ENCODE assay signal across 17 mouse cellular contexts in the genomic region with DNA sequence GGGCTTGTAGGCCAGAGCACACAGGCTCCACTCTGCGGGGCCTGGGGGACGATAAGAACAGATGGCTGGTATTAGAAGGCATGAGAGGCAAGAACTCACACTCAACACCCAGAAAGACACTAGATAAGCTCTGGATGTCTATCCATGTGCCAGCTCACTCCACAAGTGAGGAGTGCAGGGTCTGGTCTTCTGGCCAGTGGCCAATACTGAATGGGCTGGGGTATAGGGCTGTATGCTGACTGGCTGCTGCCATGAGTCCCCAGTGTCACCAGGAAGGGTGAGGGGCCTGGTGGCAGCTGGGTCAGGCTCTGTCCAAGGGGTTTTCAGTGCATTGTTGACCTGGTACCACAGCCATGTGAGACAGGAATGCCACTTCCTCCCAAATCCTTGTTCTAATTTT.
"Had no signal": no experiment of that assay in that cellular context is flagged by ENCODE, and none has a peak within 500 bp of the region (broad histone marks: within the 10 kb centered on the region; RNA-seq: fewer than 3 reads in every experiment).

No protein-coding gene starts in this region.

- H3K4me3 ChIP-seq: lung, embryonic 15.5 days; megakaryocyte, embryonic 14.5 days; midbrain, embryonic 13.5 days; midbrain, embryonic 15.5 days; neural tube, embryonic 12.5 days; stomach, embryonic 15.5 days had no signal

- H3K27ac ChIP-seq: lung, embryonic 15.5 days; macrophage; midbrain, embryonic 13.5 days; midbrain, embryonic 15.5 days; neural tube, embryonic 12.5 days; stomach, embryonic 15.5 days; stomach, postnatal 0 days had no signal

- H3K36me3 ChIP-seq: lung, embryonic 15.5 days; midbrain, embryonic 13.5 days; midbrain, embryonic 15.5 days; neural tube, embryonic 12.5 days; stomach, embryonic 15.5 days had no signal

- DNase-seq: lung, adult 2 months; lung, postnatal 14 days; lung, postnatal 36 days; right cerebral cortex, postnatal 14 days; thymus, adult 2 months; thymus, postnatal 25 days; thymus, postnatal 4 days had no signal

- H3K4me2 ChIP-seq: lung, embryonic 15.5 days; midbrain, embryonic 11.5 days; midbrain, embryonic 13.5 days; midbrain, embryonic 15.5 days; neural tube, embryonic 12.5 days; stomach, embryonic 15.5 days had no signal

- H3K9ac ChIP-seq: lung, embryonic 15.5 days; midbrain, embryonic 13.5 days; midbrain, embryonic 15.5 days; neural tube, embryonic 12.5 days; stomach, embryonic 15.5 days had no signal

- H3K27me3 ChIP-seq: lung, embryonic 15.5 days; midbrain, embryonic 13.5 days; midbrain, embryonic 15.5 days; neural tube, embryonic 12.5 days; stomach, embryonic 15.5 days had no signal

- H3K4me1 ChIP-seq: lung, embryonic 15.5 days; megakaryocyte, embryonic 14.5 days; midbrain, embryonic 13.5 days; midbrain, embryonic 15.5 days; neural tube, embryonic 12.5 days; stomach, embryonic 15.5 days had no signal

- H3K9me3 ChIP-seq: lung, embryonic 15.5 days; megakaryocyte, embryonic 14.5 days; midbrain, embryonic 13.5 days; midbrain, embryonic 15.5 days; neural tube, embryonic 12.5 days; stomach, embryonic 15.5 days had no signal

- ATAC-seq: lung, postnatal 0 days; midbrain, embryonic 13.5 days; midbrain, embryonic 15.5 days had no signal
